Mouse (Mus musculus) layer of hippocampus, adult 2 months (tissue): ENCODE data around the gene Gnb2. TPM values are rescaled to one million over a fixed set of nuclear protein-coding genes. Genes with fewer than 3 reads are reported as not detected.

Experiments used
- DNase-seq, 2 experiments: peaks; one replicate each; pipeline ENCODE4 v3.0.0; 2022; ENCODE audit warnings: low spot score in 2 of 2
- H3K27ac ChIP-seq: fragments of 200-600 bp; 2 replicates; pipeline ENCODE4 v1.8.1; 2022
- H3K4me3 ChIP-seq: fragments of 200-600 bp; 2 replicates; pipeline ENCODE4 v1.8.1; 2022; ENCODE audit warnings: mild to moderate bottlenecking
- CTCF ChIP-seq: fragments of 200-600 bp; conservative IDR thresholded peaks from 2 replicates; pipeline ENCODE4 v1.8.1; 2022; ENCODE audit warnings: antibody characterized with exemption, mild to moderate bottlenecking, moderate library complexity
- long read RNA-seq, 2 experiments: library from polyadenylated mRNA; stranded (forward); transcript quantifications; one replicate each; pipeline ENCODE4 v2.0.0; 2021; ENCODE audit warnings: borderline mapping rate in 2 of 2
- total RNA-seq, 2 experiments: library from RNA; stranded (reverse); gene quantifications; 2 replicates each; pipeline ENCODE4 v1.2.3; 2021

The Gnb2 gene
- total RNA-seq, result 100 to 1,000 TPM; 600 to 607 TPM
- long read RNA-seq, experiment 1, transcript Gnb2-201 (10 exons, 1,860 nt), result major isoform, 130 of 169 reads
- long read RNA-seq, experiment 1, transcript Gnb2-212 (9 exons, 1,569 nt), result minor isoform, 7 of 169 reads
- long read RNA-seq, experiment 1, partial matches to known transcripts, result 10 of 169 reads
- long read RNA-seq, experiment 1, other reads (novel, unspliced or antisense), result 18 of 169 reads
- long read RNA-seq, experiment 2, transcript Gnb2-201 (10 exons, 1,860 nt), result major isoform, 174 of 205 reads
- long read RNA-seq, experiment 2, partial matches to known transcripts, result 15 of 205 reads
- long read RNA-seq, experiment 2, other reads (novel, unspliced or antisense), result 12 of 205 reads

GRCm38 (mm10) chr5:137533117-137533827, at the start of gene Gnb2, which contains the start of gene Epo:
Gene Gnb2, minus strand, starts transcription at chr5:137533510.
Gene Epo, minus strand, starts transcription at chr5:137533242.
- Histone ChIP-seq H3K4me3 (peak within 1 kb of the TSS; percentile 95), H3K27ac (peak within 1 kb of the TSS; percentile 100)
- TF ChIP-seq CTCF, result no peak
- DNase-seq, result peak; percentile 97

- H3K27ac ChIP-seq, result no peak overlapping the region
- H3K4me3 ChIP-seq, result no peak overlapping the region
- no peak for DNase-seq
- no peak for TF ChIP-seq CTCF
These were observed 49.4 kb upstream of the Gnb2 start for GRCm38 (mm10) chr5:137582702-137583101.

GRCm38 (mm10) chr5:137580246-137580645, 46.9 kb upstream of the Gnb2 start:
- DNase-seq, result no peak
- Histone ChIP-seq H3K27ac (no peak overlapping the region), H3K4me3 (no peak overlapping the region)
- TF ChIP-seq CTCF, result no peak

DNA sequence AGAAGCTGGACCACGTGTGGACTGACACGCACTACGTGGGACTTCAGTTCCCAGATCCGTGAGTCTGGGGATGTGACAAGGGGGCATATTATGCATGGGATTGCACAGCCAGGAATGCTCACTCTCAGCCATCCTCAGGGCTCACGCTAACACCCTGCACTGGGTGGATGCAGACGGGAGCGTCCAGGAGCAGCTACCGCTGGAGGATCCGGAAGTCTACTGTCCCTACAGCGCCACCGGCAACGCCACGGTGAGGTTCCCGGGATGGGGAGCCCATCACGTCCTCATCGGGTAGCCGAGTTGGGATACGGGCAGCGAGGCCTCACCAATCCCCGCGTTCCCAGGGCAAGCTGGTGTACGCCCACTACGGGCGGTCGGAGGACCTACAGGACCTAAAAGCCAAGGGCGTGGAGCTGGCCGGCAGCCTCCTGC, 41.2 kb upstream of the Gnb2 start:
- peak; percentile 67 for TF ChIP-seq CTCF
- Histone ChIP-seq H3K4me3 (peak overlapping the region; percentile 52), H3K27ac (peak overlapping the region; percentile 67)
- peak; percentile 49 to 57 for DNase-seq

DNA sequence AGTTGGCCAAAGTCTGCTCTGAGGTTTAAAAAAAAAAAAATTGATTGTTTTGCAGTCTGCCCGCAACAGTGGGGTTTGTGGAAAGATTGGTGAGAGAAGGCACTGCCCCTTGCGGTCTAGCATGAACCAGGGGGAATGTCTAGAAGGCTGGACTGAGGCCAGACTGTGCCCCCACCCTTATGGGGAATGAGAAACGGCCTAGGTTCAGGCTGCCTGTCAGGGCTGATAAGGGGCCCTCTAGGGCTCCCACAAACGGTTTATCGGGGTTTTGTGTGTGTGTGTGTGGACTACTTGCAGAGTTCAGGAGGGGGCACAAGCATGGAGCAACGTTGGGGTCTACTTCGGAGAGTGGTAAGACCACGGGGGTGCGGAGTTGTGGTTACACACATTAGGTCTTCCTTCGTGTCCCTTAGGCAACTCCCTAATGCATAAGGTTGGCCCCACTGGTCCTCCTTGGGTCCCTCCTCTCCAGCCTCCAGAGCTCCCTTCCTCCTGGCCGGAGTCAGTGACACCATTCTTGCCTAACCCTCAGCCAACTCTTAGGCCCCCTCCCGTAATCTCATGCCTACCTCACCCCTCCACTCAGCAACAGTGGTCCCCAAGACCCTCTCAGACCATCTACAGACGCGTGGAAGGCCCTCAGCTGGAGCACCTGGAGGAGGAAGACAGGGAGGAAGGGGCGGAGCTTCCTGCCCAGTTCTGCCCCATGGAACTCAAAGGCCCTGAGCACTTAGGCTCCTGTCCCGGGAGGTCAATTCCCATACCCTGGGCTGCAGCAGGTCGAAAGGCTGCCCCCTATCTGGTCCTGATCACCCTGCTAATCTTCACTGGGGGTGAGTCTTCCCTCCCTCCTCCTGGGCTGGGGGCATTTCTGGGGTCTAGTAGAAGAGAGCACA, 37.6 kb upstream of the Gnb2 start:
- no peak for DNase-seq
- no peak for TF ChIP-seq CTCF

DNA sequence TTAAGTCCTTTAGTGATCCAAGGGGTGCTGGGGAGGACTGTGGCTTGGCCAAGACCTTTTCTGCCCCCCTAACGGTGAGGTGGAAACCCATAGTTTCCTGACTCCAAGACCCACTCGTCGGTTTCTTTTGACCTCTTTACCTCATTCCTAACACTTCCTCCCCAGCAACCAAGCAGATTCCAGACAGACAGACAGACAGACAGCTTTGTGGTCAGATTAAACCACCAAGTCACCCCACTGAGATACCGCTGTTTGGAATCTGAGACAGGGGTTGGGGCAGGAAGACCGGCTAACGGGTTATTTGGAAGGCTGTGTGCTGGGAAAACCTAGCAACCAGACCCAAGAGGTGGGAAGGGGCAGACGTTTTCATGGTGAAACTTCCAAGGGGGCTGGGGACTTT, 36.9 kb upstream of the Gnb2 start:
- H3K27ac ChIP-seq, result no peak overlapping the region
- DNase-seq, result no peak
- no peak overlapping the region for H3K4me3 ChIP-seq
- TF ChIP-seq CTCF, result no peak

More for the DNA sequence above, 37.6 kb upstream of the Gnb2 start:
- Histone ChIP-seq H3K27ac (no peak overlapping the region), H3K4me3 (no peak overlapping the region)

GRCm38 (mm10) chr5:137569665-137570064, 36.4 kb upstream of the Gnb2 start, which contains the start of gene Tfr2:
Gene Tfr2, plus strand, starts transcription at chr5:137569840.
- no peak for DNase-seq
- TF ChIP-seq CTCF, result no peak

GRCm38 (mm10) chr5:137569031-137569430, 35.7 kb upstream of the Gnb2 start:
- DNase-seq, result no peak
- Histone ChIP-seq H3K4me3 (no peak overlapping the region), H3K27ac (no peak overlapping the region)
- TF ChIP-seq CTCF, result no peak

More at GRCm38 (mm10) chr5:137569665-137570064, 36.4 kb upstream of the Gnb2 start, which contains the start of gene Tfr2:
- no peak within 1 kb of the TSS for H3K4me3 ChIP-seq
- H3K27ac ChIP-seq, result no peak within 1 kb of the TSS

- Histone ChIP-seq H3K27ac (no peak overlapping the region), H3K4me3 (no peak overlapping the region)
- no peak for TF ChIP-seq CTCF
- no peak for DNase-seq
These were observed 35.0 kb upstream of the Gnb2 start for GRCm38 (mm10) chr5:137568223-137568798.

DNA sequence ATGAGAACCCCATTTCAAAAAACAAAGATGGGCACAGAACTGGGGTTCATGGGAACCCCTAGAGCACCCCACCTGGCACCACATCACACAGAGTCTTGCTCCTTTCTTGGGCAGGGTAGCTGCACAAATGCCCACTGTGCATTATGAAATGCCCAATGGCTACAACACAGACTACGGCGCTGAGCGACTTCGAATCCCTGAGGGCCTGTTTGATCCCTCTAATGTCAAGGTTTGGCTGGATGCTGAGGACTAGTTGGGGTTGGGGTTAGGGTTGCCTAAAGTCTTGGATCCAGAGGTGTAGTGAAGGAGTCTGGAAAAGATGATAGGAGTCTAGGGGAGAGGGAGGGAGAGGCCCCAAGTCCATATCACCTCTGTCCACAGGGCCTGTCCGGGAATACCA, 33.1 kb upstream of the Gnb2 start:
- Histone ChIP-seq H3K4me3 (no peak overlapping the region), H3K27ac (no peak overlapping the region)
- TF ChIP-seq CTCF, result no peak
- DNase-seq, result no peak

GRCm38 (mm10) chr5:137565744-137566143, 32.4 kb upstream of the Gnb2 start:
- H3K4me3 ChIP-seq, result no peak overlapping the region
- no peak for TF ChIP-seq CTCF
- H3K27ac ChIP-seq, result no peak overlapping the region
- no peak for DNase-seq

DNA sequence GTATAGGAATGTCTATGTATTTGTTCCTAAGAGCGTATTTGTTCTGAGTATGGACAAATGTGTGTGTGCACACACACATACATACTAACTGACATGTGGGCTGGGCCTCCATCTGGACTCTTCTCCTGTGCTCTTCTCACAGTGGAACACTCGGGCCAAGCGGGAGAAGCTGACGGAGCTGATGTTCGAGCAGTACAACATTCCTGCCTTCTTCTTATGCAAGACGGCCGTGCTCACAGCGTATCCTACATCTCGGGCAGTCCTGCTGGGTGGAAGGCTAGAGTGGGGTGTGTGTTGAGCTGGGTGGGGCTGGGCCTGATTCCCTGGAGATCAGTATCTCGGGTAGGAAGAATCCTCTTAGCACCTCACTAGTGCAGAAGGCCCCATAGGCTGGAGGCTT, 29.7 kb upstream of the Gnb2 start:
- TF ChIP-seq CTCF, result no peak
- H3K27ac ChIP-seq, result peak overlapping the region; percentile 67

More for the DNA sequence above, 29.7 kb upstream of the Gnb2 start:
- no peak overlapping the region for H3K4me3 ChIP-seq
- DNase-seq, result peak in 1 of 2 experiments; percentile 61
